Mouse (Mus musculus) retina, adult 2 months (tissue): ENCODE measurements around the gene Muc13.

Source experiments
- DNase-seq: peaks from one replicate; pipeline ENCODE4 v3.0.0-alpha.2; 2012; ENCODE audit warnings: low read depth, low spot score

Gene Muc13

DNA sequence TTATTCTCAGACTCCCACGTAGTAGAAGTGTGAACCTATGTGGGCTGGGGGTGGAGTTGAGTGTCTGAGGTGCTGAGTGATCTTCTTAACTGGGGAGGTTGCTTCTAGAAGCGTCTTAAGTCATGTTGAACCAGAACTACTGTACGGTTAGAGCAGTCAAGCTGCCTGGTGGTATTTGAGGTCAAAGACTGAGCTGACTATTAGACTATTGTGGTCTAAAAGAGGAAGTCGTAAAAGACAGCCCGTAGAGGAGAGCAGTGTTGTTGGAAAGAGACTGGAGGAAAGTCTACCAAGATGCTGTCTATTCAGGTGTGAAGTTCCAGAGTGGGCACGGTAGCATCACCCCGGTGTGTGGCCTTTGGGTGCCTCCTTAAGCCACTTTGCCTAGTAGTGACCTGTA, 24.0 kb upstream of the Muc13 start:
- DNase-seq: no peak

DNA sequence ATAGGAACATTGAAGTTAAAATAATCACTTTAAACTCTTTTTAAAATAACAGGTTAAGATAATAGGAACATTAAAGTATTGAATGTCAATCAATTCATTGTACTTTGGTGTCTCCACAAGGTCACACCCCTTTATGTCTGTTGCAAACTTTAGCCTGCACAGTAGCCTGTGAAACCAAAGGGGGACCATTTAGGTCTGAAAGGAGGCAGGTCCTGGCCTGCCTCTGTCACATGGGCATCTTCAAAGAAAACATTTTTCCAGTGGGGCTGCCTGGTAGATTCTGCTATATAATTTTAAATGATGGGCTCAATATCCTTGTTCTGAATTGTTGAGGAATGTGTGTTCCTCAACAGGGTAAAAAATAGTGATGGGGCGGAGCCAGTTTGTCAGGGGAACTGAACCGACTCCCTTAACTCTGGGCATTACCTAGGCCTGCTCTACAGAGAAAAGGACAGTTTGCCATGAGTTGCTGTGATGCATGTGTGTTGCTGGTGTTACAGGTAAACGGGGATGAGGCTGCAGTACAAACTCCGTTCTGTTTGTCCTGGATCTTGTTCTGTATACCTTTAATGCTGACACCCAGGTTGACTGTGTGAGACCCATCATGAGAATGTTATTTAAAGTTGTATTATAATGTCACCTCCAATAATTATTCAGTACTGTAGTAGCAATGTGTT, 22.9 kb upstream of the Muc13 start:
- DNase-seq: no peak

DNA sequence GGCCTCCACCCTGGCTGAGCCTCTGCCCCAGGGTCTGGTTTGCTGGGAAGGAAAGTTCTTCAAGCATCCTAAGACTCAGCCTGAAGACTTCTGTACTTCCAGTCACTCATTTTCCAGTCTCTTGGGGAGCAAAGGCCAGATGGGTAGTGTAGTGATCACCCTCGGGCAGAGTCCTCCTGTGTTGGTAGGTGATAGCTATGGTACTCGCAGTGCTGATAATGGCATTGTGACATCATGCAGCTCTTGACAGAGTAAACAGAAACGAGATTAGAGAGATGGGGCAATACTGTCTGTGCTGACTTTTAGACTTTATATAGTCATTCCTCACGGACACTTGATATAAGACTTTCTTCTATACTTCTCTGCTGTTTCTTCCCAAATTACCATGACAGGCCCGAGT, 21.0 kb upstream of the Muc13 start:
- DNase-seq: no peak

DNA sequence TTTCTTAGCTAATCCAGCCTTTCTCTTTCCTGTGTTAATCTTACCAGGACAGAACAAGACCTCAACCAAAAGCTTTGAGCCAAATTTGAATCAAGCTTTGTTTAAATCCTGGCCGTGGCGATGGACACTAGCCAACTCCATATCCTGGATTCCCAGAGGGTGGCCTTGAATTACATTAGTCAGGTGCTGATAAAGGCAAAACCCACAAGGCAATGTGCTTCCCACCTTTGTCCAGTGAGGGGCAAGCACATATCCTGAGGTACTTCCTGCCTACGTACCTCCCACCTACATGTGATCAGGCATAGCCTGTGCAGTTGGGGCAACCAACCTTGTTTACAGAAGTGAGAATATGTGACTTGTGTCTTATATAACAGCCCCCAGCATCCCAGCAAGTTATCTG, 18.9 kb upstream of the Muc13 start:
- no peak for DNase-seq

DNA sequence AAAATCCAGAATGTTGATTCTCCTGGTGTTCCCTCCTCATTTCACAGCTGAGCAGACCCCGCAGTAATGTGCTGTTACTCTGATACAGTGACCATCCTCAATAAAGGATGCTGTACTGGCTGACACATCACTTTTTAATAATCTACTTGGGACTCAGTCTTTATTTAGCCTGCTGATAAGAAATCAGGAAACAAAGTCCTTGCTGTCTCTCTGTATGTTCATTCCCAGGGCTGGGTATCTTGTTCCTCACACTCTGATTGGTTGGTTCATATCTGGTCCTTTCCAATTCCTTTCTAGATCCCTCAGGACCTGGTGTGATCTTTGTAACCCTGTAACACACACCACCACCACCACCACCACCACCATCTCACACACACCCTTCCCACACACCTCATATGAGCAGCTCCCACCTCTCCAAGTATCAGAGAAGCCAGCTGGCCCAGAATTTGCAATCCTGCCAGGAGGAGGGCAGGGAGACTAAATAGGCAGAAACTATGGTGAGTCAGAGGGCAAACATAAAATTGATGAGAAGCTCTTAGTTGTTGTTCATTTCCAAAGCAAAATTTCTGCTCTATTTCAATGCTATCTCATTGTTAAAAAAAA, 18.0 kb upstream of the Muc13 start:
- no peak for DNase-seq

DNA sequence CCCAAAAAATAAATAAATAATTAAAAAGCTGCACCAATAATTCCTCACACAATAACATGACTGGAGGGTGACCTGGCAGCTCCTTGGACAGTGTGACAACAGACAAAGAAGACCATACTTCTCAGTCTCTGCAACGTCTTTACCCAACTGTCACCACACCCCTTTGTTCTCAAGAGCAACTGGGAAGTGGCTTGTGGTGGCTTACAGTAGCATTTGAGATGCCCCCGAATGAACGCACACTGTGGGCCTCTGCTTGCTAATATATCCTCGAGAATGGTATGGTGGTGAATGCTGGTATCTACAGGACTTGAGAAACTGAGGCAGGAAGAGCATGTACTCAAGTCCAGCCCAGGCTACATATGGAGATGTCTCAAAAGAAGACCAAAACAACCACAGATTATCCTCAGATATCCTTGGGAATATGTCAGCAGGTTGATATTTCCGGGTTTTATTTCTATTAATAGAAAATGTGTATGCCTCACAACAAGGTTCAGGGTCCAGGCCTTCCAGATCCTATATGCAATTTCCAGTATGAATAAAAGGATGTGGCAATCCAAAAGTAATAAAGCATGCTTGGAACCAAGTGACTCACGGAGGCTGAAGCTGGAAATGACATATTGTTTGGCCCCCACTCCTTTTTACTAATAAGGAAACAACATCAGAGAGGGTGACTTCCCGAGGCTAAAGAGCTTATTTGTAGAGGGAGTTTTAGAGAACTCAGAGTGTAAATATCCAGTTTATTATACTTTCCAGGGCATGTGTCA, 16.9 kb upstream of the Muc13 start:
- DNase-seq: no peak

DNA sequence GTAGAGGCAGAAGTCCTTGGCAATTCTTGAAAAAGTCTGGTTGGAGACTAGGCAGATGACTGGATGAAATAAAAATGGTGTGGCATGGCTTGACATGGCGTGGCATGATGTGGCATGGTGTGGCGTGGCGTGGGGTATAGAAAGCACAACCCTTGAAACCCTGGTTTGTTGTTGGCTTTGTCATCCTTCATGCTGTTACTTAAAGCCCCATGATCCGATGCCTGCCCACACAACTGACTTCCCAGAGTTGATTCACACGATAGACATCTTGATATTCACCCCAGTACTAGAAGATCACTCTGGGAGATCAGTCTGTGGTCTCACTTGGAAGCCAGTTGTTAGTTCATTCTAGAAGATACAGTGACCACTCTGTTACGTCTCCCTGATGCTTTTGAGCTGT, 16.2 kb upstream of the Muc13 start:
- DNase-seq: no peak

DNA sequence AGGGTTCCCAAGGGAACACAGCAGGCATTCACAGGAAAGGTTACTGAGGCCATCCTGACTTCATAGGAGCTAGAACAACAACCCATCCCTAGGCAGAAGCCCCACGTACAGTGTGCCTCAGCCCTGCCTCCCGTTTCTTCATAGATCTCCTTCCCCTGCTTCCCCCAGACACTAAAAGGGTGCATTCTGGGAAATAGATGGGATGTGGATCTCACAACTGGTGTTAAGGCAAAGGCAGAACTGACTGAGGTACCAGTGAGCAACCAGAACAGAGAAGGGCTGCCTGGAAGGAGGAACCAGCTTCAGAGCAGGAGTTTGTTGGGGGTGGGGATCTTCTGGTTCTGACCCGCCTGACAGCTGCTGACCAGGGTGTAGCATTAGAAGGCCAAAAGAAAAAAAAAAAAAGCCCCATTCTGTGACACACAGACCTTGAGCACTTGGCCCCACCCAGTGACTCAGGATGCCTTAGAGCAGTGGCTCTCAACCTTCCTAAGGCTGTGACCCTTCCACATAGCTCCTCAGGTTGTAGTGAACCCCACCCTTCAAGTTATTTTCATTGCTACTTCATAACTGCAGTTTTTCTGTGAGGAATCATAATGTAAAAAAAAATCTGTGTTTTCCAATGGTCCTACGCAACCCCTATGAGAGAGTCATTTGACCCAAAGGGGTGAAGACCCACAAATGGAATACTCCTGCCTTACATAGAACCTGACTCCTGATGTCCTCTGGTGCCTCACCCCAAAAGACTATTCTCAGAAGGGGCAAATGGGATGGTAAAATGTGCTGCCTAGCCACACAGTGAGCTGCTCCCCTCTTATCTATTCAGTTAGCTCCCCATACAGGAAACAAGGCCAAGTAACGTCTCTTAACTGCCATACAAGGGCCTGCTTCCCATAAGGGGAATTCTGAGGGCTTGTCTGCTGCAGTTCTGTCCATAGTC, 11.8 kb upstream of the Muc13 start:
- no peak for DNase-seq

DNA sequence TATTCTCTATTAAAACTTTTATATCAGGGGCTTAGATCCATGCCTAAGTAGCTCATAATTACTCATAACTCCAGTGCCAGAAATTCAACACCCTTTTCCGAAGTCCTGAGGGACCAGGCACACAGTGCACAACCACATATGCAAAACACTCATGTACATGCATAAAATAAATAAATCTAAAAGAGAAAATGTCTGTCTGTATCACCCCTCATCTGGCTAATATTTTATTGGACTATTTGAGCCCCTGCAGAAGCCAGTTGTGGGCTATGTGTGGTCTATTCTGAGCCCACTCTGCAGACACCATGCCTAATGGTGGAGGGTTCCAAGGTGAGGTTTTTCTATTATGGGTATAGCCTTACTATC, 11.1 kb upstream of the Muc13 start:
- no peak for DNase-seq

DNA sequence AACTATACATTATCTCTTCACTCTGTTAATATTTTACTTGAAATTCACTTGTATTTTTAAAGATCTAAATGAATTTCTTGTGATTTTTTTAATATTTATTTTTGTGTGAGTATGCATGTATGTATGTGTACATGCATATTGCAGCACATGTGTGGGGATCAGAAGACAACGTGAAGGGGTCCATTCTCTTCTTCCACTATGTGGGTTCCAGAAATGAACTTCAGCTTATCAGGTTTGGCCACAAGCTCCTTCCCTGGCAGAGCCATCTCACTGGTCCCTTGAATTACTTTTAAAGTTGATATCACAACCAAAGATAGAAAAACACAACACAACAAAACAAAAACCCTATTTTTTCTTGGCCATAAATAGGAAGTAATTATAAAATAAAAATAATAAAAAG, 9.3 kb upstream of the Muc13 start:
- no peak for DNase-seq

DNA sequence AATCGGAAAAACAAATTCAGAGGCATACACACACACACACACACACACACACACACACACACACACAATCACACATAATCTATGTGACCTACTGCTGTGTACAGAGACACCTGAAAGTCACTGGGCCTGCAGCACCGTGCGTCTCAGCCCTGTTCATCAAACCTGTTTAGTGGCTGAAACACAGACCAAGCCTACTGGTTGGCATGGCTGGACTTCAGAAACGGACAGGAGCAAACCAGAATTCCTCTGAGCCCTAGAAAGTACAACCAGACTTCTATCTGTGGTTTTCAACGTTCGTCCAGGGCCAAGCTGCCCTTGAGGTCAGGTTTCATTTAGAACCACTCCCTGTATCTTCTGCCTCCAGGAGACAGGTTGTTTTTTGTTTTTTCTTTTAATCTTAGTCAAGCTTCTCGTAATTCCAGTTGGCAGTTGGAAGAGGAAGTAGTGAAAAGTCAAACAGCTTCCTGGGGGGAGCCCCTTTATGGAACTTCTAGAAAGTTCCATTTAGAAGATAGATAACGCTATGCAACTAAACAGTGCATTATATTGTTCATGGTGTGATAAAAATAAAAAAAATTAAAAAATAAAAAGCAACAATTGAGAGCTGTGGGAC, 8.6 kb upstream of the Muc13 start:
- DNase-seq: no peak

DNA sequence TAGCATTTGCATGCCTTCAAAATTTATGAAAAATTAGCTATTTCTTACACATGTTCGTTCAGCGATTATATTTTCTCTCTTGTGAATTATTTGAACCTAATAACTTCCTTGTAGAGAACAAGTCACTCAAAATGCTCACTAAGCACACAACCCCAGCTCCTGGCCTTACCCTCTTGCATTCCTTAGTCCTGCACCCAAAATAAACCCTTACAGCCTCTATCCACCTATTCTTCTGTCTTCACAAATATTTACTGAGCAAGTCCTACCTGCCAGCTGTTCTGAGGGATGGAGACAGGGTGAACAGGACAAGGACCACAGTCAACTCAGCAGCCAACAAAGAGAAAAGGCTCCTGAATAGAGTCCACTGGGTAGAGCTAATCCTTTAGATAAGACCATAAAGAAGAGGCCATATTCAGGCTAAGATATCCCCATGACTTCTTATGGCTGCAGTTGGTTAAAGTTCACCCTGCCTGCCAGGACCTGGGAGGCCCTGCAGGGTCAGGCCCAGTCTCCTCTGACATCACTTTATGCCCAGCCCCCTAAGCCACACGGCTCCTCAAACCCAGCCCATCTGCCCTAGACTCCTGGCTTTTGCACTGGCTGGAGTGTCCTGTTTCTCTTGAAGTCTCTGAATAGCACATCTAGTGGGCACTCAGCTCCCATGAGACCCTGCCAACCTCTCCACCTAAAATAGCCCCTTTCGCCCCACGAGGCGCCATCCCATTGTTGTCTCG, 7.0 kb upstream of the Muc13 start:
- DNase-seq: no peak

DNA sequence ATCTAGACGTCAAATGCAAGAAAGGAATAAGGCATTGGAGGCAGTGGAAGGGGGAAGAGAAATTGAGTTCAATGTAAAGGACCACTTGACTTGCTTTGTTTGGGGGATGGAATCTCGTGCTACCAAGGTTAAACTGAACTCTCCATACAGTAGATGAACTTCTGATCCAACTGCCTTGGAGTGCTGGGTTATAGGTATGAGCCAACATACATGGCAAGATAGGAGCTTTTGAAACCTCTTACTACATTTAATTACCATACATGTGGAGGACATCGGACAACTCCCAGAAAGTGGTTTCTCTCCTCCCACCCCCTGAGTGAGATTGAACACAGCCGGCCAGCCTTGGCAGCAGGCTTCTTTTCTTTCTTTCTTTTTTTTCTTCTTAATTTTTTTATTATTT, 1.3 kb downstream of the Muc13 start:
- no peak for DNase-seq

DNA sequence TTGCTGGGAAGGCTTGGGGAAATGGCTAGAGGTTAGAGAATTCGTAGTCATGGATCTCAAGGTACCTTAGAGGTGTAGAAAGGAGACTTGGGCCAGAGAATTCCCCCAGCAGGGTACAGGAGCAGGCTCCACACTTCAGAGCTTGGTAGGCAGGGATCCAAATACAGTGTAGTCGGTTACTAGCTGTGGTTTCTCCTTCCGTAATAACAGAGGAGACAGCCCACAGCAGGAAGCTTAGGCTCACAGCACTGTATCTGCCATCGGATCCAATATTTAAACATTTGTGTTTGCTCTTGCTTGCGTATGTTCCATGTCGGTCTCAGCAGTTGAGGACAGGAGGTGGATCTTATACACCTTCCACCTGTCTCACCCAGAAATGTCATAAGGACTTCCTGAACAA, 2.0 kb downstream of the Muc13 start:
- no peak for DNase-seq

DNA sequence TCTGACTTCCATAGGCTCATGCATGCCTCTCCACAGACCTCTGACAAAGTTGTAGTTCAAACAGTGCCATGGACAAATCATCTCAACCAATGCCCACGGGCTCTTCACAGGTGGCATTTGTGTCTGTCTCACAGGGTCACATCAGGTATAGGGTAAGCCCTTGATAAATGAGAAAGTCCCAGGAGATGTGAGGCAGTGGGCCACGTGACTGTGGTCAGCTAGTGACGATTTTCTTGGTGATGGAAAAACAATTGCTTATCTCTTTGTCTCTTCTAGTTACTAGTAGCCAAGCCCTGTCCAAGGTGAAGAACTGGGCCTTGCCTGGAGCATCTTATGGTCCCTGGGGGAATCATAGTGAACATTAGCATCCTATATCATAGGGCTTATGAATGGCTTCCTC, 2.9 kb downstream of the Muc13 start:
- DNase-seq: no peak

DNA sequence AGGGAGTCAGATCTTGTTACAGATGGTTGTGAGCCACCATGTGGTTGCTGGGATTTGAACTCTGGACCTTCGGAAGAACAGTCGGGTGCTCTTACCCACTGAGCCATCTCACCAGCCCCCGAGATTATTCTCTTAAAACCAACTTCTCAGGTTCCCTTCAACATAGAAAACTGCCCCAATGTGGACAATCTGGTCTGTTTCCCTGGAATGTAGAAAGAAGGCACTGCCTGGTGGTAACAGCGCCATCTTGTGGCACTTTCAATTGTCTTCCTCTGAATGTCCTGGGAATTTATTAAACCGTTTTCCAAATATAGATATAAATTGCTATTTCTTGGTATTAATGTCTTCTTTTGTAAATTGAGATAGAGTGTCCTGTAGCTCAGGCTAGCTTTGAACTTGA, 4.0 kb downstream of the Muc13 start:
- peak; percentile 45 for DNase-seq

DNA sequence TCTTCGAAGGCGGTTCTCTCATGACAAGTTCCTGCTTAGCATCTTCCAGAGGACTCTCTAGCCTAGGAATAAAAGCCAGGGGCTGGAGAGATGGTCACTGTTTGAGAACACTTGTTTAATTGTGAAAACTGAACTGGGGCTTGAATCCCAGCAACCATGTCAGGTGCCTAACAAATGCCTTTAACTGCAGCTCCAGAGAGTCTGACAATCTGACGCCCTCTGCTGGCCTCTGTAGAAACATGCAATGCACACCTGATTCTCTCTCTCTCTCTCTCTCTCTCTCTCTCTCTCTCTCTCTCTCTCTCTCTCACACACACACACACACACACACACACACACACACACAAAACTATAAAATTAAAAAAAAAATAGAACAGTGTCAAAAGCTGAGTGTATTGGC, 16.2 kb downstream of the Muc13 start:
- DNase-seq: no peak

DNA sequence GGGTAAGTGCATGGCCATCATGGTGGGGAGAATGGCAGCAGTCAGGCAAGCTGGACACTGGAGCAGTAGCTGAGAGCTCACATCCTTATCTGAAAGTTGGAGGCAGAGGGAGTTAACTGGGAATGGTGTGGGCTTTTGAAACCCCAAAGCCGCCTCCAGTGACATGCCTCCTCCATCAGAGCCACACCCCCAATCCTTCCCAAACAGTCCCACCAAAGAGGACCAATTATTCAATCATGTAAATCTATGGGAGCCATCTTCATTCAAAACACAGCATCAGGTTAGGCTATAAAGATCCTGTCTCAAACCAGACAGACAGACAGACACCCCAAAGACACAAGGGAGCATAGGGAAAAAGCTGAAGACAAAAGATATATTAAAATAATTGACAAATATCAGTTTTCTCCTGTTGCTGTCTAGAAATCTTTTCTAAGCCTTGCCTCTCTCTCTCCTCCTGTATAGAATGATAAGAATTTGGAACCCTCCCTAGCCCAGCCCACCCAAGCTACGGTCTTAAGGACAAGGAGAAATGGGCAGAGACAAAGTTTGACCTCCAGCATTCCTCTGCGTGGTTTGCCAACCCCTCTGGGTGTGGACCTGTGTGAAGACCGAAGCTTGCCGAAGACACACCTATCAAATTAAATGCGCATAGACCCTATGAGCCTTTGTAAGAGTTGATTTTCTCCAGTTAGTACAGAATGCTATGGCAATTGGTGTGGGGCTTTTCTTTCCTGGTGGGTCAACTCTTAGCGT, 24.8 kb downstream of the Muc13 start:
- no peak for DNase-seq

DNA sequence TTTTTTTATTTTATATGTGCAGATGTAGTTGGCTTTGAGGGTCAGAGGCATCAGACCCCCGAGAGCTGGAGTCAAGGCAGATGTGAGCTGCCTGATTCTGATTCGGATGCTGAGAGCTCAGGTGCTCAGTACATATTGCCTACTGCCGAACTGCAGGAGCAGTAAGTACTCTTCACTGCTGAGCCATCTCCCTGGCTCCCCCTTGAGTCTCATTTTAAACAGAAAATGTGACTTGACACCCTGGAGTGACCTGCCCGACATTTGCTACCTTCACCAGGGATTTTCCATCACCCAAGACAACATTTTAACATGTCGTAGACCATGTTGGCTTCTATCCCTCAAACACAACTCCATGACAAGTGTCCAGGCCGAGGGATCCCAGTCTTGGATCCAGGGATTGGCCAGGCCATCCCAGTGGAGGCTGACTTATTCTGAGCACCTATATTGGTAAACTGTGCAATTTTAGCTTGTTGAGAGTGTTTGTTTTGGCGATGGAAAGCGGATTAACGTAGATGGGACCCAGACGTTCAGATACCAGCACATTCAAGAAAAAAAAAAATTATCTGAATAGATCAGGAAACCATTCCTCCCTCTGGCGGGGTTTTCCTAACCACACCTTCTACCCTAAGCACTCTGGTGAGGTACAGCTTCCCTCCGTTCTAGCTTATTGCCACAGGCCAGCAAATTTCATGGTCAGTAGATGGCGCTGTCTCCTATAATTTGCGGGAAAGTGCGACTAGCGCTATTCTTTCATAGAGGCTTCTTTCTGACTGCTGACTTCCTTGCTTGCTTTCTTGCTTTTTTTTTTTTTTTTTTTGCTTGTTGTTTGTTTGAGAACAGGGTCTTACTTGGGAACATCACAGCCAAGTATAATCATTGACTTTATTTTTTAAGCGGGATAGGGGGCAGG, 26.7 kb downstream of the Muc13 start:
- DNase-seq: peak; percentile 74
